Mouse (Mus musculus) left cerebral cortex, adult 9 months (tissue): ENCODE data around the gene Npas1.

Source experiments
- DNase-seq, 2 experiments: peaks; one replicate each; pipeline ENCODE4 v3.0.0; 2022; ENCODE audit warnings: low spot score in 2 of 2

Npas1 gene

GRCm38 (mm10) chr7:16477628-16478027, at the start of gene Npas1:
Npas1 (minus strand) TSS chr7:16477728.
- DNase-seq = no peak

GRCm38 (mm10) chr7:16525995-16526394, 48.5 kb upstream of the Npas1 start:
- DNase-seq = no peak

DNA sequence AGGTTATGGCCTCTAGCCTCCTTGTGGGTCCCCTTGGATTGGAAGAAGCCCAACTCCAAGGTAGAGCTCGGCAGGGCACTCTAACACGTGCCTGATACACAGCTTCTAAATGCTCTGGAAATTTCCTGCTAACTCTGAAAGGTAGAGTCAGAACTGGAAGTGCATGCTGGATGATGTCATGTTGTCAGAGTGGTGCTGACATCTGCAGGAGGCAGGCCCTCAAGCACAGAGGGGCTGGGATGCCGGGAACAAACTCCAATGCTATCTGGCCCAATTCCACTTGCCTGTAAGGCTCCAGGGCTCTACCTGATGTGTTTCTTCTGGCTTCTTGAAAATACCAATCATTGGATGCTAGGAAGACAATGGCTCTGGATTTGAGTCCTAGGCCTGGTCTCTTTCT, 47.9 kb upstream of the Npas1 start:
- no peak for DNase-seq

DNA sequence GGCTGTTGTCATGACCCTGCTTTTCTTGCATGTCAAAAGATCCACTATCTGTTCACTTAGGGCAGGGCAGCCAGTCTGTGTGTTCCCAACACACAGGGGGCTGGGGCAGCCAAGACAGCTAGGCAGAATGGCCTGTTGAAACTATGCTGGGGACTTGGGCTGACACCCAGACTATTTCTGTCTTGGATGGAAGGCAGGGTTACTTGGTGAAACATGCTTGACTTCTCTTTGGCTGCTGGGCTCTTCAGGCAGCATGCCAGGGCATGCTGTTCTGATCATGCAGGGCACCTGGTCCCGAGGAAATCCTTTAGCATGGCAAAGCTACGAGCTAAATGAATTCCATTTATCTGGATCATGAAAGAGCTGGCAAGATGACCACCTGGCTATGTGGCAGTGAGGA, 46.8 kb upstream of the Npas1 start:
- DNase-seq = no peak

GRCm38 (mm10) chr7:16519310-16519709, 41.8 kb upstream of the Npas1 start:
- no peak for DNase-seq

DNA sequence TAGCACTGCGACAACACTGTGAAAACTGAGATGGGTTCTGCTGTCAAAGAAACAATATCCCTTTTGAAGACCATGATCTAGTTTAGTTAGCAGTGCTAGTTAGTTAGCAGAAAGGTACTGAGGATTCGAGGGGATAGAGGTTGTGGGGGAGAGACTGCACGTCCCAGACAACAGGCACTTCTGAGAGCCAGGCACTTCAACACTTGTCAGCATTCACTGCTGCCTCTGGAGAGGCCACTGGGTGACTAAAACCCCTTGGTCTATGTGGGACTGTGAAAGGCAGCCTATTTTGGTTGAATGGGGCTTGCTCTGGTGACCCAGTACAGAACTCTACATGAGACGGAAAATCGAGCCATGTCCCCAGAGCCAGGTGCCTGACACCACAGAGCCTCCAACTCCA, 39.7 kb upstream of the Npas1 start:
- DNase-seq = no peak

DNA sequence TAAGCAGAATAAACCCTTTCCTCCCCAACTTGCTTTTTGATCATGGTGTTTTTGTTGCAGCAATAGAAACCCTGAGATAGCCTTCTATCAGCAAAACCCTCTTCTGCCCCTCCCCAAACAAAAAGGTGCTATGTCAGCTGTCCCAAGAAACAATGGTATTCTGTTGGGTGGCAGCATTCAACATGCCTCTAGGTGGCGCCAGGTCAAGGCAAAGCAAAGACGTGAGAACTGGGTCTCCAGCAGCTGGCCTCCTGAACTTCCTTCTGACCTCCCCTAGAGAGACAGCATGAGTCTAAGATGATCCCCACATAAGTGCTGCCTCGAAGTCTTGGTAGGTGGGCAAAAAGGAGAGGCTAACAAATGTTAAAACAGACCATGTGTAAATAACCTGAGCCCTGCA, 29.8 kb upstream of the Npas1 start:
- no peak for DNase-seq

DNA sequence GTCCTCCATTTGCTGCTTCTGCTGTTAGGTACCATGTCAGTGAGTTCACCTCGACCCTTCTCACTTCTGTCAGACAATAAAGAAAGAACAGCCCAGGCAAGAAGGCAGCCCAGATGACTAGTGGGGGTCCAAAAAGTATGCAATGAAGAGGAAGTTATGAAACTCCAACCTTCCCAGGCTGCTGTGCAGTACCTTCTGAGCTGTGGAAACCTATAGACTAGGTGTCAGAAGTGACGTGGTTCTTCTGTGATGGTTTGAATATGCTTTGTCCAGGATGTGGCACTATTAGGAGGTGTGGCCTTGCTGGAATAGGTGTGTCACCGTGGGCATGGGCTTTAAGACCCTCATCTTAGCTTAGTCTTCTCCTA, 27.7 kb upstream of the Npas1 start:
- no peak for DNase-seq

DNA sequence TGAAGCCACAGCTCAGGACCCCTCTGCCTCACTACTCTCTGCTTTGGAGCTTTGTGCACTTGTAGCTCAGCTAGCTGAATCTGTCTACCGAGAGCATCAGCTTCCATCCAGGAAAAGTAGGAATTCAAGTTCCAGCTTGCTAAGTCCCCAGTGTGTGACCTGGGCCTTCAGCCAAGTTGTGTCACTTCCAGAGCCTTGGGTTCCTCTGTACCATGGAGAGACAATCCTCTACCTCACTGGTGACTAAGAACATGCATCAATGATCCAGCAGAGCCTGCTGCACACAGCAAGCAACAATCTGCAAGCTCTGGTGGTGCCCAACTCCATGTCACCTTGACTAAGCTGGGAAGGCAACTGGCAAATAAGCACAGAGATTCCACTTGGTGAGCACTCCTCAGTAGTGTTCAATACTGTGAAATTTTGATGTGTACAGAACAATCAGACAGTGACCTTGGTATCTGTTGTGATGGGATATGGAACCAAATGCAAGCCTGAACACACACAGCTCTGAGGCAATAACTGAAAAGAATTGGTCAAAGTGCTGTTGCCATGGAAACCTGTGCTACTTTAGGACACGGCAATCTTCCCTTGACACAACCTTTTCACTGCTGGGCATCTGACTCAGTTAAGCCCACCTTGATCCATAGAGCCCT, 27.2 kb upstream of the Npas1 start:
- DNase-seq = no peak

- no peak for DNase-seq
These were observed 24.0 kb upstream of the Npas1 start for GRCm38 (mm10) chr7:16501571-16501970.

DNA sequence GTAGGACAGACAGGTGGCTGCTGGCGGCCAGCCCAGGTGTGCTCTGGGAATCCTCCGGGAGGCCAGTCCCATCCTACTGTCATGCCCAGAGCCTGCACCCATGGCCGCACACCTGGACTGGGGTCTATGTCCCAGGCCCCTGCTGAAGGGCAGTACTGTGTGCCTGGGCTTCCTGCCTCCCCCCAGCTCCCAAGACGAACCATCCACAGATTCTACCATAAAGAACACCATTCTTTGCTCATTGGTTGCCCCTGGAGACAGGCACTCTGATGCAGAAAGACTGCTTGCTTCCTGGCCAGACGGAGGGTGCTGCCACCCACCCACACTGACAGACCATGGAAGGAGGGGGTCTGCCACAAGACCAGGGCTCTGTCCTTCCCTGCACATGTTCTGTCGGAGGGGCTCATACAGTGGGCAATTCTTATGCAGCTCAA, 22.2 kb upstream of the Npas1 start:
- DNase-seq = no peak

DNA sequence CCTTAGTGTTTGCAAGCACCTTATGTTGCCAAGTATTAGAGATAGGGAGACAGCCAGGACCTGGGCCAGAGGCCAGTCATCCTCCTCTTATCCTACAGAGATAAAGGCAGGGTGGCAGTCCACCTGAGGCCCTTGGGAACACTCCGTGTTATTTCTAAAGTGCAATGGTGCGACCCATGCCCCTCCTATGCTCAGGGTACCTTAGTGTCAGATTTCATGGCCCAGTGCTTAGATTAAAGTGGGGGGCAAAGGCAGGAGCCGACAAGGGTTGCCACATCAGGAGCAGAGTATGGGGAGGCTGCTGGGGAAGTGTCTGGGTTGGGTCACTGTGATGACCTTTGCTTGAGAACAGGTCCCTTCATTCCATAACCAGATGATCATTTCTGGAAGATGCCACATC, 18.7 kb upstream of the Npas1 start:
- DNase-seq = no peak

DNA sequence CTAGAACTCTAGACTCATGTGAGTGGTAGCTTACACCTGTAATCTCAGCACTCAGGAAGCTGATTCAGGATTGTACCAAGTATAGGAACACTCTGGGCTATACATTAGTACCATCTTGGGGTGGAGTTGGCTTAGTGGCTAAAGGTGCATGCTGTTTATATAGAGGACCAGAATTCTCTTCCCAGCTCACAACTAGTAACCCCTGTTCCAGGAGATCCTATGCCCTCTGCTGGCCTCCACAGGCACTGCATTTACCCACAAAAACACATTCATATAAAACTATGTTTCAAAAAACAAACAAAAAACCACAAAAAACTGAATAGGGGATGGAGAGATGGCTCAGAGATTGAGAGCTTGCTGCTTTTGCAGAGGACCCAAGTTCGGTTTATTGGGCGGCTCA, 15.8 kb upstream of the Npas1 start:
- DNase-seq = peak in 1 of 2 experiments; percentile 46

GRCm38 (mm10) chr7:16492211-16492610, 14.7 kb upstream of the Npas1 start:
- peak in 1 of 2 experiments; percentile 57 for DNase-seq

DNA sequence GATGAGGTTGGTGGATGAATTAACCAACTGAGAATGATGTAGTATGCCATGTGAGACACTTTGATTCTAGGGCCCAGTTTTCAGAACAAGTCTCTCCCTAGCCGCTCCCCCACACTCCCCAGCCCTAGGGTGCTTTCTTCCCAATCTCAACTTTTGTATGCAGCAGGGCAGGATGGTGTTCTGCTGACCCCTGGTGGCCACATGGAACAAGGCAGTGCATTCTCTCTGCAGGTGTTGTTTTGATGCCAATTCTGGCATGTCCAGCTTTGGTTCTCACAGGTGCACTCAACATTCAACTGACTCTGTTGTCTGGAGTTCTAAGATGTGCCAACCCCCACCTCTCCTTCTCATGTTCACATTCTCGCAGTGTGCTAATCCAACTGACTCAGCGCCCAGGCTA, 14.2 kb upstream of the Npas1 start:
- peak in 1 of 2 experiments; percentile 51 for DNase-seq

- DNase-seq = no peak
These were observed 12.4 kb upstream of the Npas1 start for GRCm38 (mm10) chr7:16489948-16490347.

DNA sequence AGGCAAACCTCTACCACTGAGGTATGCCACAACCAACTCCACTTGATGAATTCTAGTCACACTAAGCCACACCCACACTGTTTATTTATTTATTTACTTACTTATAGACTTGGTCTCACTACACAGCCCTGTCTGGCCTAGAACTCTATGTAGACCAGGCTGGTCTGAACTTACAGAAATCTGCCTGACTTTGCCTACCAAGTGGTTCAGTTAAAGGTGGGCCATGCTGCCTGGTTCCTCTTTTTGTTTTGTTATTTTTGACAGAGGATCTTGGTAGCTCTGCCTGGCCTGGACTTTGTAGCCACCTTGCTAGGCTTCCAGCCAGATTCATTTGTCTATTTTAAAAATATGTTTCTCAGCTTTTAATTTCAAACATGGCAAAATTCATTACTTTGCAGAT, 11.3 kb upstream of the Npas1 start:
- DNase-seq = no peak

DNA sequence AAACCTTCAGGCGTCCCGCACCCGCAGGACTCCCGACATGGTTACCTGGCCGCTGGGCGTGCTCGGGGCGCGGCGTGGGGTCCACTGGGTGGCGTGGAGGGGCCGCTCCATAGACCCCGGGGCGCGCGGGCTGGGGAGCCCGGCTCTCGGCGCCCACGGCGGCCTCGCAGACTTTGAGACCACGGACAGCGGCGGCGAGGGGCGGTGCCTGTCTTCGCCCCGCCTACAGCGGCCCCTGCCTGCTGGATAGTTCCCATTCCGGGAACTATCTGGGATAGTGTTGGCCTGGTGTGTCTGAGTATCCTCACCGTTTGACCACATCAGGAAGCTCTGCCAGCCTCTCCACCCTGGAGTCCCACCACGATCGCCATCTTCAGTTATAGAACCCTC, 933 bp downstream of the Npas1 start:
- no peak for DNase-seq

DNA sequence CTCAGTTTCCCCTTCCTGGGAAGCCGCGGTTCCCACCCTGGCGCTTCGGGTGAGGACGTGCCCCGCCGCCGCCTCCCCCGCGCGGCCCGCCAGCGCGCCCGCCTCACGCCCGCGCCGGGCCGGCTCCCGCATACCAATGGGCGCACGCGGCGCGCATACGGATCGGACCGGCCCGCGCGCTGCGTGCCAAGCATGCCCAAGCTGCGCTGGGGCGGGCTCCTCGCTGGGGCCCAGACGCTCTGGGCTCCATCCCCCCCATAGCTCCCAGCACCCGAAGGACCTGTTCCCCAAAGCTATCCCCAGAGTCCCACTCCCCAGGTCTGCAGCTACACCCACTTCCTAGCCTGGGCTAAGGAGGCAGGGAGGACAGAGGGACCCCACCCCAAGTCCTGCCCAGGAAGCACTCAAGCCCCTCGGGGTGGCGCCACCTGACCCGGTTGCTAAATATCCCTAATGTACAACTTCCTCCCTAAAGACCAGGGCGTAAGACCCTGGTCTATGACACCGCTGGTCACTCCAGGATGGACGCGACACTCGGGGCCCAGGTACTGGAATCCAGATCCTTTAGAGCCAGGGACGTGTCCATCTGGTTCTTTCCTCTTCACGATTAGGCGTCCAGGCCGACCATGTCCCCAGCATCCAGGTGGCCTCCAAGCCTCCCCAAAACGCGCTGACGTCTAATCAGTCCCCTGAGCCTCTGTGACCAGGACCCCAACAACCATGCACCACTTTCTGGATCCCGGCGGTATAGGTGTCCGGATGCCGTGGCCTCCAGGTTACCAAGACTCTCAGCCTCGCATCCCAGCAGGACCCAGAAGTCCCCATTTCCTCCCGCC, 1.5 kb downstream of the Npas1 start:
- DNase-seq = no peak

DNA sequence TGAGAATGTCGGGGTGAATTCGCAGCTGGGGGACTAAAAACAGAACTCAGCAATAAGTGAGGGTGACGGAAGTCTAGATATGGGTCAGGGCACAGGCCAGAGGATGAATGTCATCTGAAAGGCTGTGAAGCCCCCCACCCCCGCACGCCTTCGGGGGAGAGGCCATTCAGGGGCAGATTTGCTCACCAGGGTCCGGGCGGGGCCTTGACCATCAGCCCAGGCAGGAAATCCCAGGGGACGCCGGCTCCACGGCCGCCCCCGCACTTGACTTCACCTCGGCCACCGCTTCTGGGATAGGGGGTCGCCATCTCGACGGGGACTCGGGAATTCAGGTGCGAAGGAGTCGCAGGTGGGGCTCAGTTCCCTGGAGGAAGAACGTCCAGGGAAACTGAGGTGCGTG, 2.2 kb downstream of the Npas1 start:
- DNase-seq = no peak

- DNase-seq = no peak
These were observed 3.1 kb downstream of the Npas1 start for GRCm38 (mm10) chr7:16474445-16474844.

- no peak for DNase-seq
These were observed 3.7 kb downstream of the Npas1 start for GRCm38 (mm10) chr7:16473847-16474246.

DNA sequence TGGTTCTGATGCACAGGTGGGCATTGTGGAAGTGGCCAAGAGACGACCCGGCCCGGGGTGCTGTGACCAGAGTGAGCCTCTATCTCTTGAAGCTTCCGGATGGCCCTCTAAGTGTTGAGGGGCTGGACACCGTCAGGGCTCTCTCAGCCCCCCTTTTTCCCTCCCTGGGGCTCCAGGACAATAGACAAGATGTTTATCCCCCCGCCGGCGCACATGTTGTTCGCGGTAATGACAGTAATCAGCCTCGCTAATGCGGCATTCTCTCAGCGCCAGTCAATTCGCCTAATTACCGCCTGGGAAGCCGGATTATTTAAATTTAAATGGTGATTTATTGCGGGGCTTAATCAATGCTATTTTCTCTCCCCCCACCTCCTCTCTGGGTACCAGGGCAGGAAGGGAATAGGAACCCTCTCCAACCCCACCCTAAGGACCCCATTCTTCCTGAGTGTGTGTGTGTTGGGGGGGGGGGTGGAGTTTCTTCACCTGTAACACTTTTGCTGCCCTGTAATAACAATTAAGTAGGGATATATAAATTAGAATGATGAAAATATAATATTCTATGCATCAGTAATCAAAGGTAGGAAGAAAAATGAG, 5.3 kb downstream of the Npas1 start:
- no peak for DNase-seq
